Mouse (Mus musculus) cerebellum, postnatal 36 days (tissue): ENCODE data around the gene Spata20.

Source experiments
- DNase-seq, 2 experiments: peaks; one replicate each; pipeline ENCODE4 v3.0.0; 2021 to 2022; ENCODE audit warnings: mixed read lengths in 2 of 2

Spata20 gene

GRCm38 (mm10) chr11:94486001-94486400 lies at the start of gene Spata20:
TSS of gene Spata20 (minus strand) at chr11:94486179.
- peak; percentile 93 to 98 for DNase-seq

DNA sequence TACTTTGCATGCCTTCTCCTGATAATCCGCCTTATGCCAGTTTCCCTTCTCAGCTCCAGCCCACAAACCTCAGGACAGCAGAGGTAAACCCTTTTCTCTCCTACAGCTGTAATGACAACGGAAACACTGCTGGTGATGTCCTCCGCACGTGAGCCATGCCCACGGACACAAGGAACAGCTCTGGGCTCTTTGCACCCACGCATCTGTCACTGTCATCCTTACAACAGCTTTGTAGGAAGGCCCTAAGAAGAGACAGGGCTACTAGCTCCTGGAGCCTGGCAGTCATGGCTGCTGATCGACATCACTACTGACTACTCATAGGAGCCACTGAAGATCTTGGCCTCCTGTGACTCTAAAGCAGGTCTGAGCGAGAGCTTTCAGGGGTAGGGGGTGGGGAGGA lies 47.2 kb upstream of the Spata20 start:
- no peak for DNase-seq

DNA sequence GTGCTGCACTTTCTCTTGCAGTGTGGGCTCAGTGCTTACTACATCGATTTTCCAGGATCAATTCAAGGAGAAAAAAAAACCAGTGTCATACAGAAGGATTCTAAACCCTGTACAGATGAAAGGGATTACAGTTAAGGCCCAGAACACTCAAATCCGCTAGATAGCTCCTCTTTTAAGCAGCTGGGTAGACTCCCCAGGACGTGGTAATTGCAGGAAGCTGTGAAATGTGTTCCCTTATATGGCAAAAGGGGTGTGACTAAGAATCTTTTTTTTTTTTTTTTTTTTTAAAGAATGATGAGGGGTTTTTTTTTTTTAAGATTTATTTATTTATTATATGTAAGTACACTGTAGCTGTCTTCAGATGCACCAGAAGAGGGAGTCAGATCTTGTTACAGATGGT lies 42.9 kb upstream of the Spata20 start:
- no peak for DNase-seq

DNA sequence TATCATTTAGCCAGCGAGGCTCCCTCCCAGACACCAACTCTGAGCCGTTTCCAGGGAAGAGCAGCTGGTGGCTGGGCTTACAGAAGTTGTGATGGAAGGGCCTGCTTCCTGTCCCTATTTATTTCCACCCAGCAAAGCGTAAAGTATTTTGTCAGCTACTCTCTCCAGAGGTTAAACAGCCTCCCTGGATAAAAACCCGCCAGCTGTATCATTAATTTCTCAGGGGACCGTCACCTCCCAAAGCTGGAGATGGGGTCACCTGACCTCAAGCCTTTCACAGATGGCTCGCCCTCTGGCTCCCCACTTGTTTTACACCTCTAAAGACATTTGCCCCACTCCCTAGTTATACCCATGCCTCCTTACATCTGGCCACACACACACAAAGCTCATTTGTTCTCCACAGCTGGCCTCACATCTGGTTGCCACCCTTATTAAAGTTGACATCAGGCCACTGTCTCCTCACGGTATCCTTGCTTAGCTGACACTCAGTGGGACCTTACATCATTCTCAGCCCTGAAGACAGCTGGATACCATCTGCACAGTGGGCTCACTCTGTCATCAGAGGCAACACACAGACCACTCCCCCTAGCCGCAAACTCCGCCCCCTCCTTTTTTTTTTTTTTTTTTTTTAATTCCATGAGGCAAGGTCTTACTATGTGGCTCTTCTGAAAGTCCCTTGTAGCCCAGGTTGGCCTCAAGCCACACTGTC lies 40.3 kb upstream of the Spata20 start:
- no peak for DNase-seq

DNA sequence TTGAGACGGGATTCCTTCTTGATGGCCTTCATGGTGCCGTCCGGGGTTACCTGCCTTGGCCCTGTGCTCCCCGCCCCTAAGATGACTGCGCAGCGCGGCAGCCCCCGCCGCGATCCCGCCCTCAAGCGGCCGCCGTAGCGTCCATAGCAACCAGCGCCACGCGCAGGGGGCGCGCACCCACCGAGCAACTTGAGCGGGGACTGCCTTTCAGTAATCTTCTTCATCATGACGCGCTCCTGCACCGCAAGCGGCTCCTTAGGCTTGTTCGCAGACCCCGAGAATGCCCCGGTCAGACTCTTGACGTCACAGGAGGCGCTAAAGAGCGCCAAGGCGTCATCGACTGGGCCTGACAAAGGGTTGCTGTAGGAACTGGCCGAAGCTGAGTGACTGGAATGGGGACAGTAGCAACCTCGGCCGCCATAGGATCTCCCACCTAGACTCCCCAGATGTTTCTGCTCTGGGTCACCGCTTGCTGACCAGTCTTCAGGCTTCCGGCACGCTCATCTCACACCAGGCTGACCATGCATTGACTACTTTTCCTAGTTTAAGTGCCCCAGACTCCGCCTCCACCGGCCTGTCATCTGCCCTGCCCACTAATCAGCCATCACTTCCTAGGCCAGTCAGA lies 35.4 kb upstream of the Spata20 start, which contains the start of gene Mycbpap:
TSS of gene Mycbpap (minus strand) at position 524 of the 625 bp plus-strand sequence.
- peak; percentile 66 to 75 for DNase-seq

DNA sequence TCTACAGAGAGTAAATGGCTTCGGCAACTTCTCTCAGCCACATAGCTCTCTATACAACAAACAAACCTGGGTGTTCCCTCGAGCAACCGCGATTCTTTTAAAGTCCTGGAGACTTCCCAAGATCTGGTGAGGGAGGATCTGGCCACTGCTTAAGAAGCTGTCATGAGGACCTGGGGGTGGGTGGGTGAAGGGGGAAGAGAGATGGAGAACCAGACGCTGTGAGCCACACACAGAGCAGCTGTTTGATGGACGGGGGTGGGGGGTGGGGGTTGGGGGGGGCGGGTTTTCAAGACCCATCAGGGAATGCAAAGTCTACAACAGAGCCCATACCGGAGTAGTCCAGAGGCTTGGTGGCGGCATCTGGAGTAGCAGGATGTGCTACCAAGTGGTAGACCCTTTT lies 27.5 kb upstream of the Spata20 start:
- DNase-seq, result no peak

DNA sequence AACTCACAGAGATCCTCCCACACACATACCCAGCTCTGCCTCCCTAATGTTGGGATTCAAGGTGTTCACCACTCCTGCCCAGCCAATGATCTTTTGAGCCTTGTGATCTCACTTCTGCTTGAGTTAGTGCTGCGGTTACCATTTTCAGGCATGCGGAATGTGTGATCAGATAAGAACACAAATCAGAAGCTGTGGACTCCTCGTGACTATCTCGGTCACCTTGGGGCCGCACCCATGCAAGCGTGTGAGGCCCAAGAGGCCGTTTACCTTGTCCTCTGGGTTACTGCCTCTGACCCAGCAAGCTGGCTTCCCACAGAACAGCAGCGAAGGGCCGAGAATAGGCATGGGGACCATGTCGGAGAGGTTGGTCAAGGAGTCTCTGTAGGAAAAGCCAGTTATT lies 23.0 kb upstream of the Spata20 start:
- no peak for DNase-seq

- DNase-seq, result no peak
Measured at GRCm38 (mm10) chr11:94501482-94501881, 15.5 kb upstream of the Spata20 start.

GRCm38 (mm10) chr11:94500362-94500761 lies 14.4 kb upstream of the Spata20 start:
- no peak for DNase-seq

- peak; percentile 62 to 63 for DNase-seq
Measured at GRCm38 (mm10) chr11:94499661-94500152, 13.7 kb upstream of the Spata20 start, which contains the start of gene Epn3. TSS of gene Epn3 (minus strand) at chr11:94499974.

- DNase-seq, result peak; percentile 81 to 84
Measured at GRCm38 (mm10) chr11:94499035-94499434, 13.1 kb upstream of the Spata20 start.

- DNase-seq, result peak; percentile 74 to 77
Measured at GRCm38 (mm10) chr11:94498093-94498996, 12.4 kb upstream of the Spata20 start.

GRCm38 (mm10) chr11:94495415-94495814 lies 9.4 kb upstream of the Spata20 start:
- DNase-seq, result no peak

DNA sequence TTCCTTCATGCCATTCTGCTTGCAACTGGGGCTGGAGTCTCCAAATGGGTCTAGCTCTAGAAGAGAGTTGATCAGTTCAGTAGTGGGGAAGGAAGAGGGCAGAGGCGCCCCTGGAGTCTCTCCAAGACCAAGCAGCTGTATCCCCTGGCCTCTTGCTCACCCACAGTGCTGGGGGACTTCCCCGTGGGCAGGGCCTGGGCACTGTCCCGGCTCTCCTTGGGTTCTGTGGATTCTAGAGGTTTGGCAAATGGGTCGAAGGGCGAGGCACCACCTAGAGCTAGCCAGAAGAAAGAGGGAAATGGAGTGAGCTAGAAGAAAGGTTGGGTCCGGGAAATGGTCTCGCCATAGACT lies 5.7 kb upstream of the Spata20 start:
- no peak for DNase-seq

- DNase-seq, result no peak
Measured at GRCm38 (mm10) chr11:94491035-94491748, 5.2 kb upstream of the Spata20 start.

DNA sequence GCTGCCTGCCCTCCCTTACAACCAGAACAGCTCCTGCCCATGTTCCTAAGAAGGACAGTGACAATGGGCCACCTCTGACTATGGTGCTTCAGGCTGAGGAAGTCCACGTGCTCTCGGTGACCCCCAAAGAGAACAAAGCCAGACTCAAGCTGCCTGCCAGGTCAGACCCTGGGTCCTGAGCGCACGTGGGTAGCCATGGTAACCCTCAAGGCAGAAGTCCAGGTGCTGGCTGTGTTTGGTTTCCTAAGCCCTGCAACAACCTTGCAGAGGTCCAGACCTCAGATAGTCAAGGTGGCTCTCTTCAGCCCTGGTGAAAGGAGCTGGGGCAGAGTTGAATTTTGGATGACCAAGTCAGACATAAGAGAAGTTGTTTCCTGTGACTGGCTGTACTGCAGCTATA lies 3.8 kb upstream of the Spata20 start:
- no peak for DNase-seq

- no peak for DNase-seq
Measured at GRCm38 (mm10) chr11:94488767-94489533, 3.0 kb upstream of the Spata20 start.

GRCm38 (mm10) chr11:94485223-94485622 lies 756 bp downstream of the Spata20 start:
- no peak for DNase-seq

DNA sequence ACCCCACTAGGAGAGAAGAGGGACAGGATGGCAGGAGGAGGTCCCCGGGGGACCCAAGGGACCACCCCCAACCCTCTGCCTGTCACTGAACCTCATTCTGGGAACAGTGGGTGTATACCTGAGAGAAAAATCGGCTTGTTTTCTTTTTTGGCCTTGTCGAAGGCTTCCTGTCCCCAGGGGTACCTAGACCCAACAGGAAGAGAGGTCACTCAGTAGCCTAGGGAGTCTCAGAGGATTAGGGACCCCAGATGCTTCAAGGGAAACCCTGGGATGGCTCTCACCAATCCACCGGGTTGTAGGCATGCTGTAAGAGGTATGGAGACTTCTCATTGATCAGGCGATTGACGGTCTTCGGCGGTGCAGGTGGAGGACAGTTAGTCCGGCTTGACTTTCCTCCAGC lies 1.3 kb downstream of the Spata20 start:
- no peak for DNase-seq

- DNase-seq, result no peak
Measured at GRCm38 (mm10) chr11:94483921-94484320, 2.1 kb downstream of the Spata20 start.

- DNase-seq, result peak; percentile 79 to 82
Measured at GRCm38 (mm10) chr11:94483436-94483835, 2.5 kb downstream of the Spata20 start.

- no peak for DNase-seq
Measured at GRCm38 (mm10) chr11:94482738-94483137, 3.2 kb downstream of the Spata20 start.
